Mouse (Mus musculus) liver (tissue): ENCODE results near the gene Alg14.

ENCODE experiments used
- DNase-seq: peaks from one replicate; pipeline ENCODE4 v3.0.0-alpha.2; 2020; ENCODE audit warnings: mixed read lengths

Alg14 gene

GRCm38 (mm10) chr3:121291560-121292258 lies at the start of gene Alg14:
TSS of gene Alg14 (plus strand) at chr3:121291773.
- peak; percentile 98 for DNase-seq

GRCm38 (mm10) chr3:121242111-121242936 lies 49.2 kb upstream of the Alg14 start:
- DNase-seq, result no peak

GRCm38 (mm10) chr3:121242941-121243340 lies 48.6 kb upstream of the Alg14 start:
- no peak for DNase-seq

DNA sequence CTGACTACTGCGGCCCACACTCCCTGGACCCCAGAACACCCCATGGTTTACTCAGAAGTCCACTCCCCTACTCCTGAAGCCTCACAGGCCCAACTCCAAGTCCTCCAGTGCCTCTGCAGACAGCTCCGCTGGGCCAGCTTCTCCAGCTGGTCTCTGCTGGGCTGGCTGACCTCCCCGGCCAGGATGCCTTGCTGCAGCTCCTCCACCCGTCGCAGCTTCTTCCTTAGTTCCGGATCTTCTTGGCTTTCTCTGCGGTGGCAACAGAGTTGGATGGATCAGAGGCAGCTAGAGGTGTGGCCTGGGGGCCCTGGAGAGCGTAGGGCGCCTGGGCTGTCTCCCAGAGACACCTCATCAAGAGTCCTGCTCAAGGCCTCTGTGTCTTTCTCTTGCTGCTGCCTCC lies 41.5 kb upstream of the Alg14 start:
- DNase-seq, result no peak

DNA sequence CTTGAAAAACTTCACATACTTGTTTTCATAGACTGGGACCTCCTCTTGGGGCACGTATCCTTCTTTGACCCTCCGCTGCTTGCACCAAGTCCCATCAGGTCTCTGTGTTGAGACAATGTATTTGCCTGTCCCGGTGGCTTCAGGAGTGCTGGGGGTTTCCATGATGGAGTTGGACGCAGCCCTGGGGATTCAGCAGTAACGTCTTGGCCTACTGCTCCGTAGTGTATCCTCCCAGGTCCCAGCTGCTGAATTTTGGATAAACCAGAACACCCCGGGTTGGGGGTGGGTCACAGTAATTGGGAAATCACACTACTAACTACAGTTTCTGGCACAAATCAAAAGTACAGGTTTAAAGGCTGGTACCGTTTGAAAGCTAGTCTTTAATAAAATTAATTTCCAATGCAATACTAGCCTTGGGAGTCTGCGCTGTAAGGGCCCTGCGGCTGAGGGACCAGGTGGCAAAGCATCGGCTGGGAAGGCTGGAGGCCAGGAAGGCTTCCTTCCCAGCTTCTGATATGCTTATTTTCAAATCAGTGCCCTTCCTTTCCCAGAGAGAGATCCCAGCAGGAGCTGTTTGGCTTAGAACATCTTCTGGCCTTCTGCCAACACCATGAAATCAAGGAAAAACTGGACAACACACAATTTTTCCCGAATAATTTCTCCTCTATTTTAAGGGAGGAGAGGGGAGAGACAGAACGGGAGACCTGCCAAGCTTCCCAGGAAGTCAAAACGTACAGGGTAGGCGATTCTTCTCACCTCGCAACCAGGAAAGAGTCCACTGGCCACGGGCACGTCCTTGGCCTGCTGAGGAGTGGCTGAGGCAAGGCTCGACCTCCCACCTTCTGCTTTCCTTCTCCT lies 40.8 kb upstream of the Alg14 start:
- no peak for DNase-seq

DNA sequence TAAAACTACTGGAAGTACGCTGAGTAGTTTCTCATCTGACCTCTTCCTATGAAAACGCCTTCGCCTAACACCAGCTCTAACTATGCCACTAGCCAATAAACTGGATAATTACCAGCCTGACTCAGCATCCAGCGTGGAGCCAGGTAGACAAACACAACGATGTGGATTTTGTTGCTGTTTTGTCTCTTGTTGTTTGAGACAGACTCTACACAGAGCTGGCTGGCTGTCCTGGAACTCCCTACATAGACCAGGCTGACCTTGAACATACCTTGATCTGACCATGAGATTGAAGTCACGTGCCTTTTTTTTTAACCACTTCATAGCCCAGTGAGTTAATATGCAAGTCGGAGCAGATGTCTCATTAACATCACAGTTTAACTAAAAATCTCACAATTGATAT lies 36.1 kb upstream of the Alg14 start:
- no peak for DNase-seq

DNA sequence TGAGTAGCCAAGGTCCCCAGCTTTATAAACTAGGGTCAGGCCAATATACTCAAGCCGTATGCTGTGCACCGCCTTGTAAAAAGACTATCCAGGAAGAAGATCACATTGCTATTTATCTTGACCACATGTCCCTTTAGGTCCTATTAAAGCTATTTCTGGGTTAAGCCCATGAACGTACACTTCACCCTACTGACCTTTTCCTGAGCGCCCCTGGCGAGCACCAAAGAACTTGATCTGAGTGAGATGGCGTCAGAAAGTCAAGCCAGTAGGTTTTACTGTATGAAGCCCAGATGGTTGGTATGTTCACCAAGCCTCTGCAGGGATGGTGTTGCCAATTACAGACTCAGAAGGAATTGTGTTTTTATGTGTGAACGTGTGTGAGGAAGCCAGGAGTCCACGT lies 35.4 kb upstream of the Alg14 start:
- DNase-seq, result no peak

DNA sequence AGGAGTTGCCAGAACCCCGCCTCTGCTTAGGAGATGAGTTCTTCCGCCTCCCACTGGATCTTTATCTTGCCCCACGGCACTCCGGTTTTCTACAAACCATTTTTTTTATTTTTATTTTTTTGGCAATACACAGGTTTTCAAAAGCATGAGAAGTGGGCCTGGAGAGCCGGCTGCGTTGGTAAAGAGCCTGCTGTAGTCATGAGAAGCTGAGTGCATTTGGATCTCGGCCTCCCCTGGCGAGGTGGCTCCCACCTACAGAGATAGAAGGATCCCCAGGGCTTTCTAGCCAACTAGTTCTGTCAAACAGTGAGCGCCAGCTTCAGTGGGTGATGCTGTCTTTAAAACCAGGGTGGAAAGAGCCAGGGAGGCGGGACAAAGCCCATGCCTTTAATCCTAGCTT lies 34.2 kb upstream of the Alg14 start:
- no peak for DNase-seq

DNA sequence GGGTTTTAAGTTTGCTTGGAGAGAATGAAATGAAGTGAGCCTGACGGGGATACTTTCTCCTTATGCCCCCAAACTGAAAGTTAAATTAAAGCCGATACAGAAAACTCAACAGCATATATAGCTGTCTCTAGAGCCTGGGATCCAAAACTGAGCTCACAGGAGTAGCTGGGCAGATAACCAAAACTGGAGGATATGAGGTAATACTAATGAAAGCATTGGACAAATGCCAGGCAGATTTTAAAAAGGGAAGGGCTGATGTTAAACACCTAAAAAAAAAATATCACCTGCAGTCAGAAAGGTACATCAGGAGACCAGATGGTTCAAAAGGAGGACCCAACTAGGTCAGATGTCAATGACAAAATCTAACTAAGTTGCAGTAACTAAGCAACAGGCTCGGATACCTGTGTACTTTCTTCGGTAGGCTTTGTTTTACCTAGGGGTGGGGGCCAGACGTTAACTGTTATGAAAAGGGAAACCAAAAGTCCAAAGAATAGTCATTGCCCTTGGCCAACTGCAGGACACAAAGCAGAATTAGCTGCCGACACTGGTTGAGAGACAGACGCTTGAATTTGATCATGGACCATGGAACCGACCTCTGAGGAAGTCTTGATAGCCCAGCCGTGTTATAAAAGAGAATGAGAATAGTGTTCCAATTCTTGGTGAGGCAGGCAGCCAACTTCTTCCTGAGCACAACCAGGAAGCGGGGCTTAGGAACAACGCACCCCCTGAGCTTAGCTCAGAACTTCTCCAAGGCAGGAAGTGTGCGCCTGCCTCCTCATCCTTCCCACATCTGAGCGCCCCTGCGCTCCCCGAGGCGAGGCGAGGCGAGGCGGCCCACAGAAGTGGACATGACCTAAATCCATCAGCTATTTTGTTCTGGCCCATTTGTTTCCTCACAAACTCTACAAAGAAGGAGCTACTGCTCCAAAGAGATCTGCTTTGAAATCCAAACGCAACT lies 32.8 kb upstream of the Alg14 start:
- DNase-seq, result no peak

- DNase-seq, result no peak
These were observed 31.5 kb upstream of the Alg14 start for GRCm38 (mm10) chr3:121260041-121260440.

DNA sequence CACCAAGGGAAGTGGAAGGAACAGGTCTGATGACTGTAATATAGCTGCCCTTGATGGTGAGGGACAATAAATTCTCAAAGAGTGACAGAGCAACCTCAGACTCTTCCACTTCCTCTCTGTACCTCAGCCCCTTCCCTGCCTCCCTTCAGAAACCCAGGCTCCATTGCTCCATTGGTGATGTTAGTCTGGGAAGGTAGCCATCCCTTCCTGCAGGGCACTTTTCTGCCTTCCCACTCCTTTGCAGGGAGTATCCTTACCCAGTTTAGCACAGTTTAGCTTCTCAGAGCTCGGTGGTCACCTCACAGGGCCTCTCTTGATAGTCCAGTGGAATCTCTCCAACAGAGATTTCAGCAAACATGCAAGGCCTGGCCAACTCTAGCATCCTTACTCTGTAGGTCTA lies 30.7 kb upstream of the Alg14 start:
- no peak for DNase-seq

GRCm38 (mm10) chr3:121261251-121261650 lies 30.3 kb upstream of the Alg14 start:
- DNase-seq, result peak; percentile 71

GRCm38 (mm10) chr3:121261939-121262520 lies 29.5 kb upstream of the Alg14 start:
- no peak for DNase-seq

- peak; percentile 81 for DNase-seq
These were observed 28.9 kb upstream of the Alg14 start for GRCm38 (mm10) chr3:121262521-121263204.

DNA sequence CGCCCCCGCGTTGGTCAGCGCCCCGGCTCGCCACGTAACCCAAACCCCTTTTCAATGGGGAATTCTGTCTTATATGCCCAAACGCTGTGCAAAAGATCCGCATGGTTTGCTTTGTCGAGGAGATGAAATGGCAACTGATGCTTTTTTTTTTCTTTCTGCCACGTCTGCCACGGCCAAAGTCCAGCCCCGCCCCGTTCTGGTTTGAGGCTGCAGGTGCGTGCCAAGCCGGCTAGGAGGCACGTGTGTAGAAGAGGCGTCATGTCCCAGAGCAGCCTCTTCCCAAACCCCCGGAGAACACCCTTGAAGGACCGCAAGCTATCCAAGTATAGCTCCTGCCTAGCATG lies 28.4 kb upstream of the Alg14 start:
- peak; percentile 88 for DNase-seq

GRCm38 (mm10) chr3:121264242-121264641 lies 27.3 kb upstream of the Alg14 start:
- DNase-seq, result peak; percentile 45

GRCm38 (mm10) chr3:121267283-121267682 lies 24.3 kb upstream of the Alg14 start:
- peak; percentile 47 for DNase-seq

GRCm38 (mm10) chr3:121272577-121272976 lies 19.0 kb upstream of the Alg14 start:
- no peak for DNase-seq

GRCm38 (mm10) chr3:121274010-121274409 lies 17.6 kb upstream of the Alg14 start:
- DNase-seq, result no peak

DNA sequence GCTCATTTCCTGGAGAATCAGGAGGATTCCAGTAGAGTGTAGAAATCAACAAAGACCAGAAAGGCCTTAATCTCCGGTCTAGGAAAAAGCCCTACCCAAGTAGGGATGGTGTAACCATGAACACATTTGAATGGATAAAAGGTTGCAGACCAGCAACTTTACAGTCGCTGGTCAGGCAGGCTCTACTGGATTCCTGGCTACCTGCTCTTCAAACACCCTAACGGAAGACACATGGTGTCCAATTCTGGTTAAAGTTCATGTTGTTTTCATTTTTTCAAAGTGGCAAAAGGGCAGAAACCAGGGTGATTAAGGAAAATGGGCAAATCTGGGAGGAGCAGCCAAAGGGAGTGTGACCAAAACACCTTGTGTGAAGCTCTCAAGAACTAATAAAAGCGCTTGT lies 14.6 kb upstream of the Alg14 start:
- no peak for DNase-seq

DNA sequence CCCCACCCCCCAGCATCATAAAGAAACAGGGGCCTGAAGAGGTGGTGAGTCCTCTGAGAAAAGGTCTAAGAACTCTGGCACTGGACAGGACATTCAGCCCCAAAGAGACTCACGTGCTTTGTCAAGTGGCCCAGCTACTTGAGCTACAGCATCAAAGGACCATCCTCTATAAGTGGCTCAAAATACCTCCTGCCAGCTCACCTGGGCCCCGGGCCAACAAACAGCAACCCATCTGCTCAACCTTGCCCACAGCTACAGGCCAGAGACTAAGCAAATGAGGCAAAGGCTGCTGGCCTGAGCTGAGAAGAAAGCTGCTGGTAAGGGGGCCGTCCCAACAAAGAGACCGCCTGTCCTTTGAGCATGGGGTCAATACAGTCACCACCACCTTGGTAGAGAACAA lies 14.0 kb upstream of the Alg14 start:
- no peak for DNase-seq
